Mouse (Mus musculus) 3T3-L1 (cell line): ENCODE measurements at regions not wholly inside any gene's neighbourhood (a gene's known extent, or its start where the extent isn't known, plus 50 kb on each side); places are given as distances from the start of the nearest gene placed in this dataset.

Experiments
- DNase-seq: peaks from one replicate; pipeline ENCODE4 v3.0.0-alpha.2; 2015; ENCODE audit warnings: low read depth, low spot score

- DNase-seq = no peak
Measured at GRCm38 (mm10) chrX:133119026-133119425, 569.8 kb downstream of the Pcdh19 start.

- no peak for DNase-seq
Measured at GRCm38 (mm10) chrX:133110173-133110572, 578.6 kb downstream of the Pcdh19 start.

DNA sequence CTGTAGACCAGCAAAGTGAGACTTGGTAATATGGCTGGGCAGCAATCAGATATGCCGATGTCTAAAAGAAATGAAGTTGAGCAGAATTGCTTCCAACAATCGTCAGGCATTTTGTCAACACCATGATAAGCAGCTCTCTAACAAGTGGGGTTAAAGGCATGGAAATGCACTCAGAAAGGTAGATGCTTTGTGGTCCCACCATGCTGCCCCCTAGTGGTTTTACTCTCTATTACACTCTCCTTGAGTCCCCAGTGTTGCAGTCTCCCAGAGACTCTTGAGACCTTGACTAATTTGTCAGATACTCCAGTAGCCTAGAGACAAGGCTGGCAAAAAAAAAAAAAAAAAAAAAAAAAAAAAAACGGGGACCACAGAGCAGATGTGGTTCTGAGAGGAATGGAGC lies 595.8 kb downstream of the Pcdh19 start:
- peak; percentile 4 for DNase-seq

- DNase-seq = peak; percentile 40
Measured at GRCm38 (mm10) chrX:133064116-133064515, 624.7 kb downstream of the Pcdh19 start.
